Mouse (Mus musculus): ENCODE measurements at regions not wholly inside any gene's neighbourhood (a gene's known extent, or its start where the extent isn't known, plus 50 kb on each side); places are given as distances from the start of the nearest gene placed in this dataset.

DNA sequence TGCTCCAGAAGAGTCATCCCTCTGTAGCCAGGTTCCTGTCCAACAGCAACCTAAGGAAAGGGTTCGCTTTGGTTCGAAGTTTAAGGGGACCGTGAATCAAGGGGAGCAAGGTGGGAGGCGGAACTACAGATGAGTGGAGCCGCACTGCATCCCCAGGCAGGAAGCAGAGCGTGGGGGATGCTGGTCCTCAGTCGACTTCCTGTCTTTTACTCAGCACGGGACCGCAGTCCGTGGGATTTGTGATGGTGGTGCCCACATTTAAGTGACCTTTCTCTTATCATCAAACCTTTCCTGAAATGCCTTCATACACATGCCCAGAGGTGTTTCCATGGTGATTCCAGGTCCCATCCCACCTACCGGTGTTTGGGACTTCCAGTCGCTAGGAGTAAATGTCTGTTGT is 278.2 kb downstream of the 3100002H09Rik start:
- in situ Hi-C loops (cut with MboI; ENCODE audit: unreplicated experiment in 2 of 2) = no loop called here

DNA sequence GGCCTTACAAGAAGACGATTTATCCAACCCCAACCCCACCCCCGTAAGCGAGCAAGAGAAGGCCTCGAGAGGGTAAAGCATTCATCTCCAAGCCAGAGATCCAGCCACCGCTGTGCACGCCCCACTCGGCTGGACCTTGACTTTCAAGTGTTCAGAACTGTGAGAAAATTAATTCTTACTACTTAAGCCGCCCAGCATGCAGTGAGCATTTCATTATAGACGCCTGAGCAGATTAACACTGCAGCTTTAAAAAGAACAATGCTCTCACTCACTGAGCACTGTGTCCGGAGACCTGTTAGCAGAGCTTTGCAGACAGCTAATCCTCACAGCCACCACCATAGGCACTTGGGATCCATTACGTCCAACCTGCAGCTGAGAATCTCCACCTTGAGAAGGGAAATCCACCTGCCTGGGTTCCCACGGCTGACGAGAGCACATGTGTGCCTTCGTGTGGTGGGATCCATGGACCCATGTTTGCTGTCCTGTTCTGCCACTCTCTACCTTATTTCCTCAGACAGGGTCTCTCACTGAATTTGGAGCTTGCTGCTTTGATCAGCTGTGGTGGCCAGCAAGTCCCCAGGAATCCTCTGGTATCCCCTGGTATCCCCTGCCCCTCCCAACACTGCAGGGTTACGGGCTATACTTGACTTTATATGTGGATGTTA is 281.4 kb downstream of the 3100002H09Rik start:
- in situ Hi-C loops (cut with MboI; ENCODE audit: unreplicated experiment in 2 of 2) = no loop called here

DNA sequence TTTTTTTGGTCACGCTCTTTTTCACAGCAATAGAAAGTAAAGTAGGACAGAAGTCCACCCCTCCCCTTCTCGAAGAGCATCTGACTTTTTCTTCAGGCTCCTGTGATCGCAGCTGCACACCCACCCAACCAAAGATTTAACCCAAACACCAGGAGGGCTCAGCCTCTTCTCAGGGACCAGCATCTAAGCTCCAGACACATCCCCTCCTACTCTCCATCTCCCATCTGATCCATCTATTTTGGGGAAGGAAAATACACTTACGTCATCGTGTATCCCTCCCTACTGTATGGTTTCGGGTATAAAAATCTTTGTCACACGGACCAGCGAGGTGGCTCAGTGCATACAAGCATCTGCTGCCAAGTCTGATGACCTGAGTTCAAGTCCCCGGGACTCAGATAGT is 284.3 kb downstream of the 3100002H09Rik start:
- in situ Hi-C loops (cut with MboI; ENCODE audit: unreplicated experiment in 2 of 2) = no loop called here

DNA sequence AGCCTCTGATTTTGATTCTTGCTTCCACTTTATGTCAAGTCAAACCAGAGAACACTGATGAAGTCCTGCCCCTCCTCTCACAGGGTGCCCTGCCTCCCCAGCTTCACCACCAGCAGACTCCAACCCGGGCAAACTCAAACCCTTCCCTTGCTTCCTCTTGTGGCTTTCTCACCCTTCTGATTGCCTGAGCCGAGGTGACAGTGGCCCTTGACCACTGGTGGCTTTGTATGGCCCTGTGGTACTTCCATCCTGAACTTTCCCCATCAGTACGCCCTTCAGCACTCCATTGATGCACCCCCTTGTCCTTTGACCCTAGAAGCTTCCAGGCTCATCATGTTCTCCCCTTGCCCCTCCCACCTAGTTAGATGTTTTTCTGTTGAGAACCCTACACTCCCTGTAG is 287.0 kb downstream of the 3100002H09Rik start:
- in situ Hi-C loops (cut with MboI; ENCODE audit: unreplicated experiment in 2 of 2) = no loop called here

DNA sequence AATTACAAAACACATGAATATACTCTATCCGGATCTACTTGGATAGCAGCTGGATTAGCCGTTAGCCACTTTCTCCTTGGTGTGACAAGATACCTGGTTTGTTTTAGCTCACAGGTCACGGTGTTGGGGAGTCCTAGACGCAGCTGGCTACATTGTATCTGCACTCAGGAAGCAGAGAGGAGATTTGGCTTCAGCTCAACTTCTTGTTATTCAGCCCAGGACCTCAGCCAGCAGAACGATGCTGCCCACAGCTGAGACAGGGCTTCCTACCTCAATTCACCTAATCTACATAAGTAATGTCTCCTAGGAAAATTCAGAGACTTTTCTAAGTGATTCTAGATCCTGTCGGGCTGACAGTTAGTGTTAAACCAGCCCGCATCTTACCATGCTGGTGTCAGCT is 289.4 kb downstream of the 3100002H09Rik start:
- in situ Hi-C loops (cut with MboI; ENCODE audit: unreplicated experiment in 2 of 2) = no loop called here

DNA sequence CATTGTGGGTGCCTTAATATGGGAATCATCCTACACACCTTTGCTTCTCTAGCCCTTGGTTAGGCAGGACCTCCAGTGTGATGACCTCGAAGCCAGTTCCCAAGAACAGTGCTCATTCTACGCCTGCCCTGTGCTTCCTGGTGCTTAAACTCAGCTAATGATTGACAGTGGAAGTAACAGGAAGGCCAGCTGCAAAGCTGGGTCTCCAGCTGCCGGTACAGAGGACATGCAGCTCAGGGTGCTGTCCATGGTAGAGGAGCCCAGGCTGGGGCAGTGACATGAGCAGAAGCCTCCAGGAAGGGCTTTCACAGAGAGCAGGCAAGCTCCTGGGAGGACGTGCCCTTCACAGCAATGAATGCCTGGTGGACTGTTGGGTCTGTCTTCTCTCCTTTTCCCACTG is 293.6 kb downstream of the 3100002H09Rik start:
- in situ Hi-C loops (cut with MboI; ENCODE audit: unreplicated experiment in 2 of 2) = no loop called here

DNA sequence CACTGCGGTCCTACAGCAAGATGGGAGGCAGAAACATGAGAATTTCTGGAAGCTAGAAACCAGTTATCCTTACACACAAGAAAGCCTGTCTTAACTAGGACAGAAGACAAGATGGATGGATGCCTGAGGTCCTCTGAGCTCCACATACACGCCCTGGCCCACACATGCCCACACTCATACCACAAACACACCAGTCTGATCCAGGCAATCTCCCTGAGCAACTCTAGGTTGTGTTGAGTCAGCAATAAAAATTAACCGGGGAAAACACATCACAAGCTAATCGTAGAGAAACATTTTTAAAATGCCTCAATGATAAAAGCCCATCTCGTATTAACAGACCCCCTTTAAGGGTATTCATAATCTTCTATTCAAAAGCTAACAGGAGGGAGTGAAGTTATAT is 298.9 kb downstream of the 3100002H09Rik start:
- in situ Hi-C loops (cut with MboI; ENCODE audit: unreplicated experiment in 2 of 2) = no loop called here

DNA sequence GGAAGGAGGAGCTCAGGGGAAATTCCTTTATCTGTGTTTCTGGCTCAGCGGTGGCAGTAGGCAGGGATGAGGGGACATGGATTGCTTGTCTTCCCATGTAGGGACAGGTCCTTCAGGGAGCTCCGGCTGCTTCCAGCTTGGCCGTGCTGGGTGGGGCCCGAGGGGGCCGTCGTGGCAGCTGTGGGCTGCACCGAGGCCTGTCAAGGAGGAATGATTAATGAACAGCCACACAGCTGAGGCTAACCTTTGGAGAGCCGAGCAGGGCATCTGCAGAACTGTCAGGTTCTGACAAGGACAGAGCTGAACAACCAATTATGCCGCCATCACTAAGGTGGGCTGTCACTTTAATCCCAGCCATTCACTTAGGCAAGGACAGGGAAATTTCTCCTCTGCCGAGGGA is 300.0 kb downstream of the 3100002H09Rik start:
- in situ Hi-C loops (cut with MboI; ENCODE audit: unreplicated experiment in 2 of 2) = no loop called here

DNA sequence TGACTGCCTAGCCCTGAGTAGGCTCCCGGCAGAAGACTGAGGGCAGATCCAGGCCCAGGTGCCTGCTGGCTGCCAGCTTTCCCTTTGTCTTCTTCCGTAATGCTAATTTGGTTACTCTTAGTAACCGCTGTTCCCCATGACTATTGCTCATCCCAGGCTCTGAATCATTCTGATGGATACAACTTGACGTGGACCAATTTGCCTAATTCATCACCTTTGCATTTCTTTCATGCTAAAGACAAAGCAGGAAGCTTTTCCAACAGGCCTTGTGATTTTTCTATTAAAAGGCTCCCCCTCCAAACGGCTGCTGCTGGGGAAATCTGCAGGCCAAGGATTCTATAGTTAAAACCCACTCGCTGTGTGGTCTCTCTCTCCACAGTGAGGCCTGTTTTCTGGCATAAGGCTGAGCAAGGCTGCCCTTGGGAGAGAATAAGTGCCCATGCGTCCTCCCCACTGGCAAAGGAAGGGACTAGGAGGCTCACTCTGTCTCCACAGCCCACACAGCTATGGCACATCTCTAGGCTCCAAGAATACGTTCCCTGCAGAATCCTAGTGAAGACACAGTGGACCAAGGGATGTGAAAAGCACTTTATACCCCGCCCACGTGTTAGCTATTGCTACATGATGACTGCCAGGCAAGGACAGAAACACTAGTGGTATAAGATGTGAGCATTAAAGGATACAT is 304.6 kb downstream of the 3100002H09Rik start:
- in situ Hi-C loops (cut with MboI; ENCODE audit: unreplicated experiment in 2 of 2) = no loop called here

DNA sequence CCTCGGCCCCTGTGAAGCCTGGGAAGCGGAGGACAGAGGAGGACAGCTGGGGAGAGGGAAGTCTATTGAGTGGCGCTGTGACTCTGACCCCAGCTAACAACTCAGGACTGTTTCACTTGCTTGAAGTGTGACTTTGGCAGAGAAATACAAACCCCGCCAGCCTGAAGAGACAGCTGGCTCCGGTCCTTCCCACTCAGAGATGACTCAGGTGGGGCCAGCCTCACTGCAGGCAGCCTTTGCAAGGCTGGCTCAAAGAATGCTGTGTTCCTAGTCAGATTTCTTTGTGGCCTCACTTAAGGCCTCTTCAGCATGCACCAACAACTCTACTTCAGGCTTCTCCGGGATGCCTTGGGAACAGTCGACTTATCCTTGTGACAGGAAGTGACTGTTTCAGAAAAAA is 307.7 kb downstream of the 3100002H09Rik start:
- in situ Hi-C loops (cut with MboI; ENCODE audit: unreplicated experiment in 2 of 2) = no loop called here

DNA sequence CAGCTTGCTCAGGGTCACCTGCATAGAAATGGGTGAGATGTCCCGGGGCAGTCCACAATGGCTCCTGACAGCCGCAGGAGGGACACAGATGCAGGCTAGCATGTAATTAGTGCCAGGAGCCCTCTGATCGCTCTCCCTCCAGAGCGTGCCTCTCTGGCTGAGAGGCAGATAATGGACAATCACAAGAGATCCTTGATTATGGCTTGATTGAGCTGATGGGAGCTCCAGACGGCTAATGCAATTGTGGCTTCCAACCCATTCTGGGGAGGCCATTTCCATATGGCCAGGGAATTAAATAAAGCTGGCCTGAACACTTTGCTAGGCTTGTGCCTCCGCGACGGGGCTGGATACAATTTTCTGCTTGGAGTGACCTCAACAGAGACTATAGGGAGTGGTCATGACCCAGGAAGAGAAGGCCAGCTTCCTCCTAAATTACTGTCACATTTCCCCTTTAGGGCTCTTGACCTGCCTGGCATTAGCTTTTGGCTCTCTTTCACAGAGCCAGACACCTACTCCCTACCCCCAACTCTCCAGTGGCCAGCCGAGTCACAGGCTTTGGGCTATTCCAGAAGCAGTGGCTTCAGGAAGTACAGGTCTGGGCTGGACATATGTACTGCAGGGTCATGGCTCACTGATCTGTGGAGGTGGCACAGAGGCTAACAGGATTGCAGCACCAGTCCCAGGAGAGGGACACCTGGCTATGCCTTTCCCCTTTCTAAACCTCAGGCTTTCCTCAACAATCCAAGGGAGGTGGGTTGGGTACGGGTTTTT is 311.8 kb downstream of the 3100002H09Rik start:
- in situ Hi-C loops (cut with MboI; ENCODE audit: unreplicated experiment in 2 of 2) = no loop called here

DNA sequence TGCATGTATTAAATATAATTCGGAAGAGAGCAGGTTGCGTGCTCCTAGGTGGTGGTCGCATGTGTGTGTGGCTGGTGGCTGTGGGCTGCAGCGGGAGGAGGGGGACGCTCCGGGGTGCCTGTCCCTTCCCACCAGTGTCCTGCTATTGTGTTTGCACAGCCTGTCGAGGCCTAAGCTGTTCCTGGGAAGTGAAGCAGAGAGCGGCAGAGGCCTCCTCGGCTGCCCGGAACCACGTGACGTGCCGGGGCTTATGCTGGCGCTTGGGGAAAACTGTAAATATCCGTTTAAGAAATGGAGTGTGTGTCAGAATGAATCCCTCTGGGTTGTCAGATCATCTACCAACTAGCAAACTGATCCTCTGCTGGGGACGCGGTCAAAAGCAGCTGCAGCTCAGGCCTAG is 318.3 kb downstream of the 3100002H09Rik start:
- in situ Hi-C loops (cut with MboI; ENCODE audit: unreplicated experiment in 2 of 2) = no loop called here

DNA sequence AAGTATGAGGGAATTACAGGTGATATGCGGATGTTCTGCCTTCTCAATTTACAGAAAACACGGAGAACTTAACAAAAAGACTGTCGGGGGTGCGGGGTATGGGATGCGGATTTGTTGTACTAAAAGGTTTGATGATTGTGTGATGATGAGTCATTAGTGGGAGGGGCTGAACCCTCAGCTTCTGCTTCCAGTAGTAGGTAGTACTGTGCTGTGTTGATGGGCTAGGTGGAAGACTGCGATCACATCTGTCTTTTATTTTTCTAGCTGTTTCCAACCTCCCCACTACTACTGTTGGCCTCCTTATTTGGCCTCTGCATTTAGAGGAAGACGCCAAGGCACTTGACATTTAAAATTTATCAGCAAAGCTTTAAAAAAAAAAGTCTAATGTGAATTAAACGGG is 318.8 kb downstream of the 3100002H09Rik start:
- in situ Hi-C loops (cut with MboI; ENCODE audit: unreplicated experiment in 2 of 2) = no loop called here

DNA sequence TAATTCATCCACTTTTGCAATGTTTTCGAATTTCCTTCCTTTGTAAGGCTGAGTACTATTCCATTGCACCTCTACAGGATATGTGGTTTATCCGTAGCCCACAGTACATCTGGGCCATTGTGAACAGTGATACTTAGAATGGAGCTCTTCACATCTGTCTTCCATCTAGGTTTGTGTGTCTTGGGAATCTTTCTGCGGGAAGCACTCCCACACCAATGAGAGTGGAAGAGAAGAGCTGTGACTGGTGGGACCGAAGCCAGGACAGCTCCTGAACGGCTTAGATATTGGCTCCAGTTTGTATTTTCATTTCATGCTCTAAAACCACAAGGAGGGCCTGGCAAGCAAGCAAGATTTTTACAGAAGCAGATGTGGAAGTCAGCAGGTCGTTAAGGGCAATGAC is 323.1 kb downstream of the 3100002H09Rik start:
- in situ Hi-C loops (cut with MboI; ENCODE audit: unreplicated experiment in 2 of 2) = no loop called here

DNA sequence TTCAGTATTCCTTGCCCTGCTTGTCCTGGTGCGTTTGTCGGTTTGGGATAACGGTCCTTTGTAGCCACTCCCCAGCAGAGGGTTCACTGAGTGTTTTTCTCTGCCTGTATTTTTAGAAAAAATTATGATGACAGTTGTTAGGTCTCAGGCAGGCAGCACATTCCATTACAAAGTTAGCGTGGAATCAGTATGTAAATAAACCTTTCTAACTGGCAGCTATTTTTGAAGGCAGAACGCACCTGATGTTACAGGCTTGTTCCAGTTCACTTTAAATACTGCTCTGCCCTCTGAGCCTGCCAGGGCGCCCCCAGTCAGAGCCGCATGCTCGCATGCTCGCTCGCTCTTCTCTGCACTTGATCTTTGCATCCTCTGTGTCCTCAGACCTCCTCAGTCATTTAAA is 331.9 kb downstream of the 3100002H09Rik start:
- in situ Hi-C loops (cut with MboI; ENCODE audit: unreplicated experiment in 2 of 2) = no loop called here

DNA sequence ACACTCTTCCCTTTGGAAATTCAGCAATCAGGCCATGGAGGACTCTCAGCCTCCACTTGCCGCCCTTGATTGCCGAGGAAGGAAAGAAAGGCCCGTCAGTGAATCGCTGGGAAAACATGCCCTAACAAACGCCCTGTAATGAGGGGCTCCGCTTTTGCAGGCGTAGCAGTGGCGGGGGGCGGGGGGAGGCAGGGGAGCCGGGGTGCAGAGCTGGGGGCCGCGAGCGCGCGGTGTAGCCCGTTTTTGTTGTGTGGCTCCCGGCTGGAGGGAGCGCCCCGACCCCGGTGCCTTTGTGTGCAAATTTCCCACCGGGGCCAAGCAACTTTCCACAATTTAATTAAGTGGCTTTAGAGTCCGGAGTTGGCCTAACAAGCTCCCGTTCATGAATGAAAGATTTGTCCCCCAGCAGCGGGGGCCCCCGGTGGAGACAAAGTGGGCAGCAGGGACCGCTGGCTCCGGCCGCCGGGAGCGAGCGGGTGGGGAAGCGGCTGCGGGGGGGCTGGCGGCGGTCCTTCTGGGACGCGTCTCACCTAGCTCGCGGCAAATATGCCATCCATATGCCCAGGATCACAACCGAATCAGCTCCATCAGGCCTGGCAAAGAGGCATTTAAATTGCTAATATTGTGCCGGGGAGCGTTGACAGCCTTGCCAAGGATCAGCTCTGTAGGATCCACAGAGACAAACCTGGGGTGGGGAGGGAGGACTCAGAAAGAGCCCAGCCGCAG is 333.0 kb downstream of the 3100002H09Rik start:
- in situ Hi-C loops (cut with MboI; ENCODE audit: unreplicated experiment in 2 of 2) = no loop called here

DNA sequence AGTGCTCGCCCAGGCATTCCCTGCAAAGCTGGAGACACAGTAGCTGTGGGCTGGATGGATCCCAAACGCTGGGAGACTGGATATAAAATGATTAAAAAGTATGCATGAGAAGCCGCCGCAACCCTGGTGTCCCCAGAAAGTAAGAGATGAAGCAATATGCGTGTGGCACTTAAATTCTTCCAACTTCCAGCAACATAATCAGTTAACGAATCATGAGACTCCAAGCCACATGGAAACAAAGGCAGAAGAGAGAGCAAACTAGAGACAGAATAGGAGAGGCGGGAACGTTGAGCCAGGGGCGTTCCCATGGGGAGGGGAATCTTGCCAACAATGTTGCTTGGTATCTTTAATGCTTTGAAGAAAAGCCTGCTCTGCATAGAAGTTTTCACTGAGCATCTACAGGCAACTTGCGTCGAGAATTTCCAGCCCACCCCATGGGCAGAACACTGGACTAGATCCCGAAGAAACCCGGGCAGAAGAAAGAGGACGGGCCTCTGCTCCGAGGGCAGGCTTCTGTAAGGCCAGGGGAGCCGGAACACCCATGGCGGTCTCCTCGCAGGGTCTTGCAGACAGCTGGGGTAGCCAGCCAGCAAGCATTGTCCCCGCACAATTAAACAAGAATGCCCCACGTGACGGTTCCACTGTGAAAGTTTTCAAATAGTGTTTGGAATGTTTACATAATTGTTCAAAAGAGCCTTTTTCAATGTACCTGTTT is 333.7 kb downstream of the 3100002H09Rik start:
- in situ Hi-C loops (cut with MboI; ENCODE audit: unreplicated experiment in 2 of 2) = no loop called here

DNA sequence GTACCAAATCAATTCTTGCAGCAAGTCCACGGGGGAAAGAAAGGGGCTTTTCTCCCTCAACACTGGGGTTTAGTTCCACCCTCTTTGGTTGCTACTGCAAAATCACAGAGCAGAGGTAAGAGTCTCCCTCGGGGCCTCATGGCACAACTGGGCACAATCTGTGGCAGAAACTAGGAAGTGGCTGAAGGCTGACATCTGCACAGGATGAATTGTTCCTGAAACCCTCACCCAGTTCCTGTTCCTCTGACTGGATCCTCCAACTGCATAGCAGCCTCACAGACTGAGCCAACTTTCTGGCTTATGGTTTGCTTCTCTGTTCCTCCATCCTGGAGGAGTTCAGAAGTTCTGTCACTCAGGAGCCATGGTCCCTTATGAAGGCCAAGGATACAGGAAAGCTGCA is 338.6 kb downstream of the 3100002H09Rik start:
- in situ Hi-C loops (cut with MboI; ENCODE audit: unreplicated experiment in 2 of 2) = no loop called here

DNA sequence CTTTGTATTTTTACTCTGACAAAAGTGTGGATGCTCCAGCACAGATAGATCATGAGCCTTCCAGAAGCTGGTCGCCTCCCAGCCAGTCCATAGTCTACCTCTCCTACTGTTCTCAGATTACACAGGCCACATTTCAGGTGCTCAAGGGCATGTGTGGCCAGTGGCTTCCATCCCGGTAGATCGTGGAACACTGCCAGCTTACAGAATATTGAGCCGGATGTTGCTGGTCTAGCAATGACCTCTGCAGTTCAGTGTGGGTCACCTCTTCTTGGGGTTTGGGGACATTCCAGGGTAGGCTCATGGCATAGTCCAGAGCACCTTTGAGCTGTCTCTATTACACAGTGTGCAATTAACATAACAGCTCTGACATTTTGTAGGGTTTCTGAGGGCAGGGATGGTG is 342.2 kb downstream of the 3100002H09Rik start:
- in situ Hi-C loops (cut with MboI; ENCODE audit: unreplicated experiment in 2 of 2) = no loop called here

DNA sequence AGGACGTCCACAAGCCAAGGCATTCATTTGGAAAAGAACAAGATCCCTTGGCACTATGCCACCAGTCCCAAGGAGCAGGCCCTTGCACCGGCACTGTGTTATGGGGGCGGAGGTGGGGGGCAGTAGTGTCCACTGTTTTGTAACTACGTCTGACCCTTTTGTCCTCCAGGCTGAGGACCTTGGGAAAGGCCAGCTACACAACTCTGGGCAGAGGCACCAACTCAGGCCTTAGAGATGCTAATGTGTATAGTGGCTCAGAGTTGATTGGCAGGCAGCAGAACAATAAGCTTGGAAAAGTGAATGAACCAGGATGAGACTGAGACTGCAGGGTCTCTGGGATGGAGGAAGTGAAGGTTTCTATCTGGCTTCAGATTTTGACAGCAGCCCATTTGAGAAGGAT is 344.0 kb downstream of the 3100002H09Rik start:
- in situ Hi-C loops (cut with MboI; ENCODE audit: unreplicated experiment in 2 of 2) = no loop called here

DNA sequence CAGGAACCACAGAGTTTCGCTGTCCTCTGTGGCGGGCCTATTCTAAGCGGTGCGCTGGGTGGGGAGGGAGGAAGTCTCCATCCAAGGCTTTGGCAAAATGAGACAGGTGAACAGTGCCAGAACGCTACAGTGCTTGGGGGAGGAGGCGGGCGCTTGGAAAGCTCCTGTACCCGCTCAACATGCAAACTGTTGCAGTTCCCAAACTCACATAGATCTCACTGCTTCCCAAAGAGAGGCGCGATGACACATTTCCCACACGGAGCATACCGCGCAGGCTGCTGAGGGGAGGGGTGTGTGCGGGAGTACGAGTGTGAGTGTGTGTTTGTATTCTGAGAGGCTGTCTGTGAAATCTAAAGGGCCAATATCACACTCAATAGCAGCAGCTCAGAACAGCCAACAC is 345.1 kb downstream of the 3100002H09Rik start:
- in situ Hi-C loops (cut with MboI; ENCODE audit: unreplicated experiment in 2 of 2) = no loop called here
